Mouse (Mus musculus) right cerebral cortex, postnatal 14 days (tissue): Measurements from ENCODE around the gene Wbp11.
A peak's percentile ranks its signal among the peaks of the same experiment; 100 is the strongest.

ENCODE experiments used
- DNase-seq: peaks from one replicate; pipeline ENCODE4 v3.0.0; 2022

Gene Wbp11

DNA sequence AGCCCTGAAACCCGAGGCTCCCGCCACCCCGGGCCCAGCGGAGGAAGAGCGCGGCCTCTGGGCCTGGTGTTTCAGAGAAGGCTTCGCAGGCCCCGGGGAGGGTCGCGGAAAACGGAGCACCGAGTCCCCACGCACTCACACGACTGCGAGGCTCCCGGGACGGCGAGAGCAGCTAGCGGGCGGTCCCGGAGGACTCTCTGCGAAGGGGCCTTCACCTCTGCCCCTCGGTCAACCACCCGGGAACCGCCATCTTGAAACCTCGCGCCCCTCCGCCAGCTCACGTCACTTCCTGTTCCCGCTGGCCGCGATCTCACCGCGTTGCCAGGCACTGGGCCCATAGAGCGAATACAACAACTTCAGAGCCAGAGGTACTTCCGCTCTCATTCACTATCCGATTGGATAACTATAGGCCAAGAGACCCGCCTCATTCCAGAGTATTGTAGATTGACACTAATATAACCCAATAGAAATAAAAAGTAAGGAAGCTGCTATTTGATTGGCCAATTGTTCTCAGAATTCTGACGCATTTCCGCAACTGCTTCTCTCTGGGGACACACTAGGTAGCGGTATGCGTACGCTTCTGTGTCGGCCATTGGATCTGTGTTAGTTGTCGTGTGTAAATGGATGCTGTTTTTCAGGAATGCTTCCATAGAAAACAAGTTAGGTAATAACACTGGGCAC, at the start of gene Wbp11:
Gene Wbp11, minus strand, starts transcription at position 353 of the 681 bp plus-strand sequence.
- peak; percentile 94 for DNase-seq

- DNase-seq = peak; percentile 39
These were observed 47.6 kb upstream of the Wbp11 start, which contains the start of gene Mgp for GRCm38 (mm10) chr6:136875670-136876069. Gene Mgp (minus strand): TSS chr6:136875823.

GRCm38 (mm10) chr6:136874599-136874998, 46.6 kb upstream of the Wbp11 start:
- no peak for DNase-seq

DNA sequence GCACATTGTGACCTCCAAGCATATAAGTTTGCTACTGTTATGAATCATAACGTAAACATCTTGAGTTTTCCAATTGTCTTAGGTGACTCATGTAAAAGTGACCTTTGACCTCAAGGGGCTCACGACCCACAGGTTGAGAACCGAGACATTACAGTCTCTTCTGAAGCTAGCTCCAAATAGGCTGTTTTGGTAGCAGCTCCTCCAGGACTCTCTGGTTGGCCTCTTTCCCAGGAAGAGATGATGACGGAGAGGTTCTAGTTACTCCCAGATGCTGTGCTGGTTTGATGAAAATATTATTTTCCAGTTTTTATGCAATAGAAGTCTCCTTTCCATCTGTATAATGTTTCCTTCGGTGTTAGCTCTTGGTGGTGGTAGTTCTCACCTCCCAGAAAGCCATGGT, 40.9 kb upstream of the Wbp11 start:
- DNase-seq = no peak

GRCm38 (mm10) chr6:136866150-136866549, 38.1 kb upstream of the Wbp11 start:
- DNase-seq = no peak

GRCm38 (mm10) chr6:136865360-136865759, 37.3 kb upstream of the Wbp11 start:
- DNase-seq = no peak

DNA sequence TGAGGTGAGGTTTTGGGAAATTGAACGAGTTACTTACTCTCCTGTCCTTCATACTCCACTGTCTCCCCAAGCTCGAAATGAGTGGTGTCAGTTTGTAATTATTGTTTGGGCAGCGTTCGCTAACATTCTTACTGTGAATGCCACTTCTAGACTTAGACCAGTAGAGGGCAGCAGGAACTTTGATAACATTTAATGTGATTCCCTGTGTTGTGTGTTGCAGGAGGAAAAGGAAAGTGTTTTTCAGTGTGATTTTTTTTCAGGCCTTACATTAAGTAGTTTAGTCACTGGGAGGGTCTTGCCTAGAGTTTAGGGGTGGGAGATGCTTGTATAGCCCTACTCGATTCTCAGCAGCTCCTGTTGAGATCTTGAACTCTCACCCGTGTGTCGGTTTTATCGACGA, 33.0 kb upstream of the Wbp11 start:
- DNase-seq = no peak

DNA sequence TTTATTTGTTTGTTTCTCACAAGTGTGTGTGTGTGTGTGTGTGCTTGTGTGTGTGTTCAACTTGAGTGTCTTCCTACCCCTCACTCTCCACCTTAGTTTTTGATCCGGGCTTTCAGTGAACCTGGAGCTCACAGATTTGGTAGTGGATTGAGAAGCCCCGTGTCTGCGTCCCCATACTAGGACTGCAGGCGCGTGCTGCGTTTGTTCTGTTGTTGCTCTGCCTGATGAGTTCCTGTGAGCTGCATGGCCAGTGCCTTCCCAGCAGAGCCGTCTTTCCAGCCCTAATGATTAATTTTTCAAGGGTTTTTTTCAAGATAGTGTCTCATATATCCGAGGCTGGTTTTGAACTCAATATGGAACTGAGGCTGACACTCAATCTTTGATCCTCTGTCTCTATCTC, 30.4 kb upstream of the Wbp11 start:
- DNase-seq = no peak

- DNase-seq = no peak
These were observed 29.8 kb upstream of the Wbp11 start for GRCm38 (mm10) chr6:136857873-136858260.

DNA sequence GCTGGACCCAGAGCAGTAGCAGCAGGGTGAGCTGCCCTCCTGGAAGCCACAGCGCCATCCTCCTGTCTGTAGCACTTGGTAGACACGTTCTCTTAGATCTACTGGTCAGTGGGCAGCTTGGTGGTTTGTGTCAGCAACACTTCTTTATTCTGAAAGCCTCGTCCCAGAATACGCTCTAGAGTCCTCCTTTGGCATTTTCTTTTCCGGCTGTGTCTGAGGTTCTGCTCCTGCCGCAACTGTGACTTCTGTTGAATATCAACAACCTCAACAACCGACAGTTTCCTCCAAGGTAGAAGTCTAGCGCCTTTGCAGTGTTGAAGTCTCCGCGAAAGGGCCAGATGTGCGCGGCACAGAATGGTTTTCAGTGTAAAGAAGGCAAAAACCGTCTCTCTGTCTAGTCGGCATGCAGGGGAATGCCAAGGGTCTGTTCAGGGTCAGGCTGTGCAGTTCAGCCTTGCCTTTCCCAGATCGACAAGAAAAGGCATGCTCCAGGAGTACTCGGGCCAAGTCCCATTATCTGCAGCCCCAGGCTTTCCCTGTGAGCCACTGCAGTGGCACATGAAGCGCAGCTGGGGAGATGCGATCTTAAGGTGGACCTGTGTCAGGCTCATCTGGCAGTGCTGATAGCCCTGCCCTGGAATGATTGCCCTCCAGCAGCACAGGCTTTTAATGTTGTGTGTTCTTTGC, 29.3 kb upstream of the Wbp11 start, which contains the start of gene Art4:
Gene Art4, minus strand, starts transcription at position 548 of the 687 bp plus-strand sequence.
- DNase-seq = no peak

DNA sequence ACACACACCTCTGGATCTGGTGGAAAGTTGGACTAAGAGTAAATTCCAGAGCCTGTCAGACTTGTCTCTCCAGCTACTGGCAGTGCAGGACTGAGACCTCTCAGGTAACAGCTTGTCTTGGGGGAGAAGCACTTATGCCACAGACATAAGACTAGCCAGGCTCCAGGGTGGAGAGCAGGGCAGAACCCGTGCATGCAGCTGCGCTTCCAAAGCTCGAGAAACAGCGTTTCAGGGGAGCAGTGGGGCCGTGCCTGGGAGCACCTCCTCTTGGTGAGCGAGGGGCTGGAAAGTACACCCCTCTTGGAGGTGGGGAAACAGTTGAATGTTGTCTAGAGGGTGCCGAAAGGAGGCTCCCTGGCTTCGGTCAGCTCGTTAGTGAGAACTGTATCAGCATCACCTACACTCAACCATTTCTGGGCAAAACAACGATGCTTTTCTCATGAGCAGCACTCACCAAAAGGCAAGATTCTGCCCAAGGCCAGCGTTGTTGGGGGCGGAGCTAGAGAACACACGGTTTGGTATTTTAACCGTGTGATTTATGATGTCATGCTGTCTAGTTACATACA, 28.1 kb upstream of the Wbp11 start:
- DNase-seq = no peak

GRCm38 (mm10) chr6:136855183-136855582, 27.1 kb upstream of the Wbp11 start:
- DNase-seq = no peak

GRCm38 (mm10) chr6:136854361-136854781, 26.3 kb upstream of the Wbp11 start:
- no peak for DNase-seq

GRCm38 (mm10) chr6:136852762-136853161, 24.7 kb upstream of the Wbp11 start:
- DNase-seq = no peak

DNA sequence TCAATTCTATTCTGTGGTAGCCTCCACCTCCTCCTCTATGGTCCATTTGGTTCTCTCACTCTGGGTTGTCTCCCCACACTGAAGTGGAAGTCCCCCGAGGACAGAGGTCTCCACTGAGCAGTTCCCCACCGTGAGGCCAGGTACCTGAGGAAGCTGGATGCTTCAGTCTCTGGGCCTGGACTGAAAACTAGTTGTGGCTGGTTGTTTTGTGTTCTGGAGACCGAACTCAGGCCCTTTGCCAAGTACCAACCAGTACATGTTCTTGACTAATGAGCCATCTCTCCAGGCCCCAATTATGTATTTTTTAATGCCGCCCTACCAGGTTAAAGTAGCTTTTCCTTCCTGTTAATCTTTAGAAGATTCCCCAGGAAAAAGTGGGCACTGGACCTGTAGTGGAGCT, 24.3 kb upstream of the Wbp11 start:
- no peak for DNase-seq

DNA sequence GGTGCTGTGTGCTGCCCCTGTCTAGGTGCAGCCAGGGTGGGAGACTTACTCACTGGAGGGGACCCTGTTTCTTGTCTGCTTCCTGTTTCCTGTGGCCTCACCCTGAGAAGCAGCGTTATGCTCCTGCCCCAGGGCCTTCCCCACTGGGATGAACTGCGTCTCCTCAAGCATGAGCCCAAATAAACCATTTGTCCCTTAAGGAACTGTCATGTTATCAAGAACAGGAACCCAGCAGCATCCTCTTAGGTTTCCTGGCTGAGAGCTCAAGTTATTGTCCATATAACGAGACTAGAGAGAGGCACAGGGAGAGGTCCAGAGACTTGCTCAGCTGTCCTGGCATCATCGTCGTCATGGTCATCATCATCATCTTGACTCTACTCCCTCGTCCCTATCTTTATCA, 22.2 kb upstream of the Wbp11 start:
- no peak for DNase-seq

GRCm38 (mm10) chr6:136848971-136849370, 20.9 kb upstream of the Wbp11 start:
- DNase-seq = no peak

DNA sequence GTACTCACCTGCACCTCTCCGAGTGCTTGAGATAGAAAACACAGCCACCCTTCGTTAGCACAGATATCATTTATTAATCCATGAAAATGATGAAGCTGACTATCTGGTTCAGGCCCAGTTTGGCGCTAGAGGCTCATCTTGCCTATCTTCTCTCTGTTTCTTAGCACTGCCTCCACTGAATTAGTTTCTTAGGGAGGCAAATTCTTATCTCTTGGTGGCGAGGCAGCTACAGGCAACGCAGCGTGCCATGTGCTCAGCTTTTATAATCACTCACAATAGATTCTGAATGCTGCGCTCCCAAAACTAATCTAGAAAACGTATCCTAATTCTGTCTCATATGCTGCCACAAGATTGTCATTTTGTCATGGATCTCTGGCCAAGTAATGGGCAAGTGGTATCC, 20.4 kb upstream of the Wbp11 start:
- no peak for DNase-seq

GRCm38 (mm10) chr6:136847790-136848189, 19.8 kb upstream of the Wbp11 start:
- peak; percentile 48 for DNase-seq

DNA sequence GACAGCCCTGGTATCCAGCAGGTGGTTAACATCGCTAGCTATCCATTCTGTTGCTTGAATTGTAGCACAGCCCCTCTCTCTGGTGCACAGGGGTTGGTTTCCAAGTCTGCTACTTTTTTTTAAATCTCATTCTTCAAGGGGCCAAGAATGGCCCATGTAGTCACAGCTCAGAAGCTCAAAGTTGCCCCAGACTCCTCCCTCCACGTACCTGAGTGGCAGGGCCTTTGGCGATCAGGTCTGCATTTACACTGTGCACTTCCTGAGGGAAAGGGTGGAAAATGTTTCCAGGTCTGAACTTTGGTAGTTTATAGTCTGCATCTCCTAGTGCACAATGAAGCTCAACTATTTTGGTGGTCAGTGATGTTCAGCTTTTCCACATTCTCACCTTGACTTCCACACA, 19.2 kb upstream of the Wbp11 start:
- DNase-seq = no peak

DNA sequence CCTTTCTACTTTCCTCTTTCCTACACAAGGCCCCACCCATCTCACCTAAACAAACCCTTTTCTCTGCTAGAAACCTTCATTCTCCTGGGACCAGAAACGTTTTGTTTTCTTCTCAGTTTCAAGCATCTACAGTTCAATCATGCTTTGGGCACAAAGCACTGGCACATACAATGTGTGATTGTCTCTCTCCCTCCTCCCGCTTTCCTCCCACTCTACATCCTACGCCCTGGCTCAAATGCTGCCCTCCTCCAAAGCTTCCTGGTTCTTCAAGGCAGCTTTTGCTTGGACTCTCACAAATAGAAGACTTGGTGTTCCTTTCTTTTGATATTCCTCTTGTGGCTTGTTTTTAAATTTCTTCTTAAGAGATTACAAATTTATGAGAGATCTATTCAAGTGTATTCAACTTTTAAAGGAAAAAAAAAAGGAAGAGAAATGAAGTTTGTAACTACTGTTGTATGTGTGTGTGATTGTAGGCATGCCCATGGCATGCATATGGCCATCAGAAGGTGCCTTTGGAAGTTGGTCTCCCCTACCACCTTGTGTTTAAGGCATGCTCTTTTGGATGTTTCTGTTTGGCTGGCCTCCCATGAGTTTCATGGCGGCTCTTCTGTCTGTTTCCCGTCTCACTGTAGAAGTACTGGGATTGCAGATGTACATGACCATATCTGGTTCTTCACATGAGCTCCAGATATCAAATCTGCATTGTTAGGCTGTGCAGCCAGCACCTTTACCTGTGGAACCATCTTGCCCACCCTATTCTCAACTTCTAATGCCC, 17.9 kb upstream of the Wbp11 start:
- DNase-seq = no peak

DNA sequence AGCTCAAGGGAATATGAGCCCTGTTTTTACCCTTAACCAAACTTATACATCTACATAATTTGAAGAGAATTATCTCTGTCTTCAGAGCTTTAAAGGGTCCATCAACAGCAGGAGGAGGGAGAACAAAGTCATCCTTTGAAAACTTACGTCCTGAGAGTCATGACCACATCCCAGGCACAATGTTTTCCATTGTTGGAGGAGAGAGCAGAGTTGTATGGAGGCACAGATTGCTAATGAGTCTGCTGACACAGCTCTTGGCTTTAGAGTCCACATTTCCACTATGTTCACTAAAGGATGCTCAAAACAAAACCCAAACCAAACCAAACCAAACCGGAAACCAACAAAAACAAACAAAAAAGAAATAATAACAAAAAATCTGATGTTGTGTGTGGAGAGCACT, 16.9 kb upstream of the Wbp11 start:
- no peak for DNase-seq

GRCm38 (mm10) chr6:136837323-136837722, 9.3 kb upstream of the Wbp11 start:
- no peak for DNase-seq
